Mouse (Mus musculus) liver, adult 2 months (tissue): ENCODE results near the gene Dtx1.

Experiments used
- CTCF ChIP-seq: fragments of 200-500 bp; IDR thresholded peaks from 2 replicates; pipeline ENCODE4 v1.5.1; 2011; ENCODE audit warnings: low read depth, low read length, control low read depth
- POLR2A ChIP-seq: fragments of 200-500 bp; IDR thresholded peaks from 2 replicates; pipeline ENCODE4 v1.6.1; 2011; ENCODE audit warnings: low read length, control low read depth; ENCODE audit not compliant: insufficient read depth; ENCODE audit errors: extremely low read depth

GRCm38 (mm10) chr5:120660816-120661215 is 50.9 kb downstream of the Dtx1 start:
- TF ChIP-seq CTCF = no peak
- TF ChIP-seq POLR2A = no peak
